In the genomic region with DNA sequence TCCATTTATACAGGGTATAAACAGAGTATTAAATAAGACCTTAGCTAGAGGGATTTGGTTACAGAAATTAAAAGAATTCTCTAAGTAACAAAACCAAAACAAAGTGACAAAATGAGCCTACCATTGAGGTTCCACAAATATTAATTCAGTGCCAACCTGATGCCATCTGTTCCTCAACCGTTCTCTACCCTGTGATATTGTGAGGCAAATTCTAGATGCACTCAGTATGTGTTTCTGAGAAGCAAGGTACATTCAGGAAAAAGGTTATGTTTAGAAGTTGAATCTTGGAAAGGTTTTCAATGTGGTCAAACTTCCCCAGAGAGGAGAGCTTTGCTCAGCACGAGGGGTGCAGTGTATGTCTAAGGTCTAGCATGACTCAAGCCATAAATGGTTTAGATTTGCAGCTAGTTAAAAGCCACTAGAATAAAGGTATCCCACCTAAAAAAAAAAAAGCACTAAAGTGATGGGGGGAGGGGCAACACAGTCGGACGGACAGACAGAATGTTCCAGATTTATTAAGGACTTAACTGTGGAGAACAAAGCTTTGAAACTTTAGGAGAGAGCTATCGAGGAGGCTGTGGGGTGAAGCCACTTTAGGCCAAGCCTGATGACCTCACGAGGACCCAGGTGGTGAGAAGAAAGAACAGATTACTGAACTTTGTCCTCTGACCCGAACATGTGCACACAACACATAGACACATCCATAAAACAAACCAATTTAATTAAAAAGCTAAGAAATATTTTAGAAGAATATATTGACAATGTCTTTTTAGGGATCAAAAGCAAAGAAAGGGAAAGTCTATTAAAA, we compare ENCODE assay signal across 18 mouse cellular contexts. TPM values are rescaled to one million over a fixed set of nuclear protein-coding genes. Genes with fewer than 3 reads are reported as not detected.
DNase-seq lines count a peak whose midpoint lies in the region; ATAC-seq and TF ChIP-seq lines count a peak whose summit lies in the region.
"Had no signal": no experiment of that assay in that cellular context is flagged by ENCODE, and none has a peak within 500 bp of the region (broad histone marks: within the 10 kb centered on the region; RNA-seq: fewer than 3 reads in every experiment).

No protein-coding gene starts in this region.

- no peak overlapping the region for H3K9ac ChIP-seq in kidney, embryonic 15.5 days
- no peak overlapping the region for H3K9ac ChIP-seq in midbrain, embryonic 11.5 days (ENCODE audit: low read length)
- H3K9ac ChIP-seq in midbrain, embryonic 13.5 days (replicated peaks), result no peak overlapping the region
- H3K9ac ChIP-seq: forebrain, embryonic 13.5 days; heart, embryonic 12.5 days; hindbrain, embryonic 14.5 days had no signal

- TF ChIP-seq CTCF in kidney, adult 2 months (conservative IDR thresholded peaks at IDR 0.05; ENCODE audit: insufficient read depth, insufficient read length, low read depth, low read length), result no peak

- H3K4me3 ChIP-seq in kidney, adult 2 months (ENCODE audit: insufficient read depth, low read depth, low read length), result no peak overlapping the region
- H3K4me3 ChIP-seq in kidney, embryonic 15.5 days (replicated peaks), result no peak overlapping the region
- no peak overlapping the region for H3K4me3 ChIP-seq in midbrain, embryonic 11.5 days (ENCODE audit: low read depth, low read length)
- no peak overlapping the region for H3K4me3 ChIP-seq in midbrain, embryonic 13.5 days (replicated peaks)
- H3K4me3 ChIP-seq in limb, embryonic 10.5 days, result no peak overlapping the region
- H3K4me3 ChIP-seq: embryonic facial prominence, embryonic 10.5 days; forebrain, embryonic 13.5 days; gastrocnemius, adult 2 months; heart, embryonic 12.5 days; hindbrain, embryonic 10.5 days had no signal

- no peak for DNase-seq in cerebellum, adult 11 months
- DNase-seq in kidney, adult 2 months, result peak; percentile 51
- peak; percentile 67 for DNase-seq in midbrain, embryonic 11.5 days (ENCODE audit: low spot score, missing footprints)
- peak; percentile 27 for DNase-seq in limb, embryonic 10.5 days (ENCODE audit: low spot score)
- DNase-seq in thymus, adult 18-20 months, result no peak
- DNase-seq: adrenal gland, postnatal 10 days; B cell, adult 2 months; gastrocnemius, adult 2 months; gastrocnemius, postnatal 25 days had no signal

- ATAC-seq in cerebellum, adult (ENCODE audit: insufficient number of reproducible peaks, low FRiP score, low TSS enrichment), result peak; percentile 63; the same call in 1 of the 2 replicates
- no peak for ATAC-seq in kidney, embryonic 15.5 days (replicated peaks; ENCODE audit: low FRiP score)
- ATAC-seq in midbrain, embryonic 11.5 days (ENCODE audit: low FRiP score), result no peak
- ATAC-seq in midbrain, embryonic 13.5 days, result no peak
- ATAC-seq: CD4-positive, CD25-positive, alpha-beta regulatory T cell, adult 4 months; forebrain, embryonic 13.5 days had no signal

- no peaks in the 10 kb centered on the region; the same call in 1 of the 2 replicates for H3K36me3 ChIP-seq in kidney, adult 2 months (ENCODE audit: control insufficient read depth, insufficient read depth, low read length)
- no peaks in the 10 kb centered on the region for H3K36me3 ChIP-seq in kidney, embryonic 15.5 days
- H3K36me3 ChIP-seq in midbrain, embryonic 11.5 days (ENCODE audit: control insufficient read depth, insufficient read depth, low read length), result no peaks in the 10 kb centered on the region
- H3K36me3 ChIP-seq in midbrain, embryonic 13.5 days, result no peaks in the 10 kb centered on the region
- H3K36me3 ChIP-seq in limb, embryonic 10.5 days, result 0 out of 2 replicates have a peak, but pooled peaks cover 5% of the 10 kb centered on the region

- WGBS in kidney, adult 2 months, result 33% methylated on average over 7 of the region's 7 CpGs
- WGBS in kidney, embryonic 15.5 days, result 44% methylated on average over 7 of the region's 7 CpGs
- WGBS in midbrain, embryonic 11.5 days, result 72% methylated on average over 7 of the region's 7 CpGs
- WGBS in midbrain, embryonic 13.5 days, result 80% methylated on average over 7 of the region's 7 CpGs
- WGBS in limb, embryonic 10.5 days, result 63% methylated on average over 7 of the region's 7 CpGs

- peaks cover 31% of the 10 kb centered on the region for H3K4me1 ChIP-seq in kidney, adult 2 months (ENCODE audit: control insufficient read depth, insufficient read depth, low read length)
- peaks cover 28% of the 10 kb centered on the region for H3K4me1 ChIP-seq in kidney, embryonic 15.5 days
- peaks cover 8% of the 10 kb centered on the region for H3K4me1 ChIP-seq in midbrain, embryonic 11.5 days (ENCODE audit: control insufficient read depth, insufficient read depth, low read length)
- H3K4me1 ChIP-seq in midbrain, embryonic 13.5 days (replicated peaks), result peaks cover 16% of the 10 kb centered on the region
- peaks cover 20% of the 10 kb centered on the region for H3K4me1 ChIP-seq in limb, embryonic 10.5 days

- no peaks in the 10 kb centered on the region for H3K27me3 ChIP-seq in kidney, adult 2 months (replicated peaks; ENCODE audit: control insufficient read depth, insufficient read depth, low read length)
- no peaks in the 10 kb centered on the region for H3K27me3 ChIP-seq in kidney, embryonic 15.5 days
- H3K27me3 ChIP-seq in midbrain, embryonic 11.5 days (ENCODE audit: control insufficient read depth, insufficient read depth, low read length), result no peaks in the 10 kb centered on the region
- no peaks in the 10 kb centered on the region for H3K27me3 ChIP-seq in midbrain, embryonic 13.5 days
- H3K27me3 ChIP-seq in limb, embryonic 10.5 days (ENCODE audit: low read depth, poor library complexity, severe bottlenecking), result no peaks in the 10 kb centered on the region
- H3K27me3 ChIP-seq: forebrain, embryonic 13.5 days; heart, embryonic 12.5 days had no signal

- no peak overlapping the region for H3K27ac ChIP-seq in kidney, adult 2 months (ENCODE audit: insufficient read depth, low read depth, low read length)
- H3K27ac ChIP-seq in kidney, embryonic 15.5 days, result no peak overlapping the region
- no peak overlapping the region for H3K27ac ChIP-seq in midbrain, embryonic 11.5 days (ENCODE audit: low read depth, low read length)
- H3K27ac ChIP-seq in midbrain, embryonic 13.5 days, result no peak overlapping the region
- no peak overlapping the region for H3K27ac ChIP-seq in limb, embryonic 10.5 days
- H3K27ac ChIP-seq: embryonic facial prominence, embryonic 10.5 days; forebrain, embryonic 13.5 days; gastrocnemius, adult 2 months; hindbrain, embryonic 10.5 days; hindbrain, embryonic 14.5 days had no signal

- no peak overlapping the region for H3K4me2 ChIP-seq in kidney, embryonic 15.5 days
- H3K4me2 ChIP-seq in midbrain, embryonic 11.5 days, result no peak overlapping the region
- no peak overlapping the region for H3K4me2 ChIP-seq in midbrain, embryonic 13.5 days (replicated peaks)
- H3K4me2 ChIP-seq: forebrain, embryonic 13.5 days; heart, embryonic 12.5 days; hindbrain, embryonic 14.5 days had no signal

- no peaks in the 10 kb centered on the region for H3K9me3 ChIP-seq in kidney, embryonic 15.5 days (replicated peaks)
- H3K9me3 ChIP-seq in midbrain, embryonic 11.5 days (ENCODE audit: control insufficient read depth, low read length), result no peaks in the 10 kb centered on the region
- H3K9me3 ChIP-seq in midbrain, embryonic 13.5 days, result no peaks in the 10 kb centered on the region
- H3K9me3 ChIP-seq in limb, embryonic 10.5 days (replicated peaks), result no peaks in the 10 kb centered on the region
- H3K9me3 ChIP-seq: embryonic facial prominence, embryonic 10.5 days; forebrain, embryonic 13.5 days; heart, embryonic 12.5 days; hindbrain, embryonic 10.5 days had no signal

- TF ChIP-seq POLR2A in kidney, adult 2 months (IDR thresholded peaks at IDR 0.05; ENCODE audit: low read depth, low read length), result no peak

RNA-seq across cellular contexts. Expression of gene Bcl2l1, which starts 31.4 kb away (rescaled TPM):
- 126 and 129 TPM in 2 replicates for polyA plus RNA-seq in kidney, adult 2 months (2012; rRNA removed)
- 99.5 and 106 TPM in 2 replicates for polyA plus RNA-seq in kidney, embryonic 15.5 days (2015; fragmentation: Nextera tagmentation; extraction: Ambion mirVana)
- 120 and 125 TPM in 2 replicates for polyA plus RNA-seq in midbrain, embryonic 11.5 days (2014; fragmentation: Nextera tagmentation; extraction: Ambion mirVana)
- 190 and 195 TPM in 2 replicates for polyA plus RNA-seq in midbrain, embryonic 13.5 days (2015; fragmentation: Nextera tagmentation; extraction: Ambion mirVana)
- polyA plus RNA-seq in limb, embryonic 10.5 days (2016; fragmentation: Nextera tagmentation; extraction: Ambion mirVana), result 90.1 and 103 TPM in 2 replicates

RNA-seq across cellular contexts. Expression of gene Cox4i2, which starts 46.2 kb away (rescaled TPM):
- polyA plus RNA-seq in kidney, adult 2 months (2012; rRNA removed), result 2.9 and 3.1 TPM in 2 replicates
- polyA plus RNA-seq in kidney, embryonic 15.5 days (2015; fragmentation: Nextera tagmentation; extraction: Ambion mirVana), result 16.4 and 20.9 TPM in 2 replicates
- polyA plus RNA-seq in midbrain, embryonic 11.5 days (2014; fragmentation: Nextera tagmentation; extraction: Ambion mirVana), result 2.8 and 3.7 TPM in 2 replicates
- 4.1 and 5.5 TPM in 2 replicates for polyA plus RNA-seq in midbrain, embryonic 13.5 days (2015; fragmentation: Nextera tagmentation; extraction: Ambion mirVana)
- polyA plus RNA-seq in limb, embryonic 10.5 days (2016; fragmentation: Nextera tagmentation; extraction: Ambion mirVana), result 11.2 and 18.4 TPM in 2 replicates

RNA-seq across cellular contexts. Expression of gene Tpx2, which starts 47.6 kb away (rescaled TPM):
- polyA plus RNA-seq in kidney, adult 2 months (2012; rRNA removed), result 0.22 and 0.39 TPM in 2 replicates
- 88.5 and 98.2 TPM in 2 replicates for polyA plus RNA-seq in kidney, embryonic 15.5 days (2015; fragmentation: Nextera tagmentation; extraction: Ambion mirVana)
- 166 and 187 TPM in 2 replicates for polyA plus RNA-seq in midbrain, embryonic 11.5 days (2014; fragmentation: Nextera tagmentation; extraction: Ambion mirVana)
- polyA plus RNA-seq in midbrain, embryonic 13.5 days (2015; fragmentation: Nextera tagmentation; extraction: Ambion mirVana), result 38.7 and 46.4 TPM in 2 replicates
- polyA plus RNA-seq in limb, embryonic 10.5 days (2016; fragmentation: Nextera tagmentation; extraction: Ambion mirVana), result 141 and 147 TPM in 2 replicates

Comparison
In these comparisons a context has a peak if more than half of its experiments do, and no peak if none do; other contexts are left out.
1. RNA of gene Tpx2, which starts 47.6 kb away (polyA plus RNA-seq): 166 to 187 TPM in midbrain, embryonic 11.5 days, 141 to 147 TPM in limb, embryonic 10.5 days, 88.5 to 98.2 TPM in kidney, embryonic 15.5 days and 38.7 to 46.4 TPM in midbrain, embryonic 13.5 days; 0.22 to 0.39 TPM in kidney, adult 2 months; every median in the first group is over 10 times any median in the second.
2. DNase-seq: peak in kidney, adult 2 months (single experiment), midbrain, embryonic 11.5 days (single experiment) and limb, embryonic 10.5 days (single experiment); none in cerebellum, adult 11 months (single experiment) and thymus, adult 18-20 months (0 of 2).